Mouse (Mus musculus): ENCODE results near the gene Anxa2. TPM values are rescaled to one million over a fixed set of nuclear protein-coding genes. Genes with fewer than 3 reads are reported as not detected.

Gene Anxa2
- total and polyA plus RNA-seq, 3 experiments, result 0.13 to 0.26 TPM; not detected in 1

DNA sequence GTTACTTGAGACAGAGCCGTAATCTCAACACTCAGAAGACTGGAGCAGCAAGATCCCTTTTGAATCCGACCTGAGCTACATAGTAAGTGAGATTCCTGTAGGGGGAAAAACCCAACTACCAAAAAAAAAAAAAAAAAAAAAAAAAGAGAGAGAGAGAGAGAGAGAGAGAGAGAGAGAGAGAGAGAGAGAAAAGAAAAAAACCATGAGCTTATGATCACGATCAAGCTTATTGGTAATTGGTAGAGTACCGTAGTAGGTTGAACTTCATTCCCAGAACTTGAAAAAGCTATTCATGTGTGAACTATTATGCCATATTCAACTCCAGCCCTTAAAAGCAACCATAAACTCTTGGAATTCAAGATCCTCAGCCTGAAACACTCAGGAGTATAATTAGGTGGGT, 1.3 kb downstream of the Anxa2 start:
- Histone ChIP-seq H3K9ac (ENCODE audit: insufficient read depth, low read depth) (no peak overlapping the region), H3K4me3 (replicated peaks in 1 of 3; ENCODE audit: low read depth in 2 of 3, low read length in 2 of 3, poor library complexity in 1 of 3) (no peak overlapping the region), H3K9me3 (replicated peaks; ENCODE audit: low read length) (no peaks in the 10 kb centered on the region), H3K4me2 (ENCODE audit: insufficient read depth, low read depth, poor library complexity, severe bottlenecking) (peak overlapping the region; percentile 8; the same call in 1 of the 2 replicates), H3K36me3 (replicated peaks in 1 of 2; ENCODE audit: control insufficient read depth in 1 of 2, insufficient read depth in 1 of 2, low read length in 1 of 2) (no peaks in the 10 kb centered on the region), H3K79me2 (replicated peaks; ENCODE audit: control insufficient read depth, extremely low read depth, insufficient read depth, poor library complexity, severe bottlenecking) (no peaks in the 10 kb centered on the region), H3K27me3 (replicated peaks) (no peaks in the 10 kb centered on the region), H3K27ac (ENCODE audit: insufficient read depth, low read depth) (no peak overlapping the region), H3K4me1 (ENCODE audit: control insufficient read depth in 1 of 2, insufficient read depth in 2 of 2) (peaks cover 3 to 29% of the 10 kb centered on the region in 2 experiments; a peak in 3 of 4 replicates)
- DNase-seq (ENCODE audit: extremely low read depth), result no peak
- TF ChIP-seq ZNF384 (IDR thresholded peaks at IDR 0.05; ENCODE audit: low read depth, low read length) (peak; percentile 89), E2F4 (IDR thresholded peaks at IDR 0.05; ENCODE audit: insufficient replicate concordance, low read depth, low read length) (no peak)
- dilution Hi-C loops (cut with MboI; ENCODE audit: extremely low pct_ligation_motif_present, extremely low pct_unique_long_range_greater_than_20kb, low sequenced_read_pairs), result no loop called here
- in situ Hi-C loops (cut with MboI; ENCODE audit: low pct_ligation_motif_present, low pct_unique_long_range_greater_than_20kb, low sequenced_read_pairs), result no loop called here

DNA sequence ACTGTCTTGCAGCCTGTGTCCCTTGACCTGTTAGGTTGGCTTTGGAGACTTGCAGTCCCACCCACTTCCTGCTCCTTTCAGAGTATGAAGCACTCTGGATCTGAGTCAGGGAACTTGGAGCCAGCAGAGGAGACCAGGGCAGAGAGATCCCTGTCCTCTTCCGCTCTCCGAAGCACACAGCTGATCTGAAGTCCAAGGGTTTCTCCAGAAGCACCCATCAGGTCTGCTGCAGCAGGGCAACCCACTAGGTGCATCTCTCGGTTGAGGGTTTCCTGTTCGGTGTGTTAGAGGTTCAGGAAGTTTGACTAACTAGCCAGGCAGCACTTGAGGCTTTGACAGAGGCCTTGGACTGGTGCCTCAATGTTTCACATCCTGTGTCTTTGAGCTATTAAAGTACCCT, 2.0 kb downstream of the Anxa2 start:
- no peaks in the 10 kb centered on the region for H3K27me3 ChIP-seq (replicated peaks)
- peaks cover 3 to 29% of the 10 kb centered on the region in 2 experiments; a peak in 3 of 4 replicates for H3K4me1 ChIP-seq (ENCODE audit: control insufficient read depth in 1 of 2, insufficient read depth in 2 of 2)
- in situ Hi-C loops (cut with MboI; ENCODE audit: low pct_ligation_motif_present, low pct_unique_long_range_greater_than_20kb, low sequenced_read_pairs), result no loop called here
- peak; percentile 40 for TF ChIP-seq ZKSCAN1 (IDR thresholded peaks at IDR 0.05; ENCODE audit: borderline replicate concordance, low read depth, low read length)
- TF ChIP-seq MAZ (IDR thresholded peaks at IDR 0.05; ENCODE audit: low read depth, low read length), result no peak
- H3K9me3 ChIP-seq (replicated peaks; ENCODE audit: low read length), result no peaks in the 10 kb centered on the region
- no peaks in the 10 kb centered on the region for H3K79me2 ChIP-seq (replicated peaks; ENCODE audit: control insufficient read depth, extremely low read depth, insufficient read depth, poor library complexity, severe bottlenecking)
- no peaks in the 10 kb centered on the region for H3K36me3 ChIP-seq (replicated peaks in 1 of 2; ENCODE audit: control insufficient read depth in 1 of 2, insufficient read depth in 1 of 2, low read length in 1 of 2)
- no peak overlapping the region for H3K9ac ChIP-seq (ENCODE audit: insufficient read depth, low read depth)
- H3K4me3 ChIP-seq (replicated peaks in 1 of 3; ENCODE audit: low read depth in 2 of 3, low read length in 2 of 3, poor library complexity in 1 of 3), result no peak overlapping the region
- H3K27ac ChIP-seq (ENCODE audit: insufficient read depth, low read depth), result no peak overlapping the region
- H3K4me2 ChIP-seq (ENCODE audit: insufficient read depth, low read depth, poor library complexity, severe bottlenecking), result no peak overlapping the region
- DNase-seq (ENCODE audit: extremely low read depth), result no peak
- dilution Hi-C loops (cut with MboI; ENCODE audit: extremely low pct_ligation_motif_present, extremely low pct_unique_long_range_greater_than_20kb, low sequenced_read_pairs), result no loop called here

DNA sequence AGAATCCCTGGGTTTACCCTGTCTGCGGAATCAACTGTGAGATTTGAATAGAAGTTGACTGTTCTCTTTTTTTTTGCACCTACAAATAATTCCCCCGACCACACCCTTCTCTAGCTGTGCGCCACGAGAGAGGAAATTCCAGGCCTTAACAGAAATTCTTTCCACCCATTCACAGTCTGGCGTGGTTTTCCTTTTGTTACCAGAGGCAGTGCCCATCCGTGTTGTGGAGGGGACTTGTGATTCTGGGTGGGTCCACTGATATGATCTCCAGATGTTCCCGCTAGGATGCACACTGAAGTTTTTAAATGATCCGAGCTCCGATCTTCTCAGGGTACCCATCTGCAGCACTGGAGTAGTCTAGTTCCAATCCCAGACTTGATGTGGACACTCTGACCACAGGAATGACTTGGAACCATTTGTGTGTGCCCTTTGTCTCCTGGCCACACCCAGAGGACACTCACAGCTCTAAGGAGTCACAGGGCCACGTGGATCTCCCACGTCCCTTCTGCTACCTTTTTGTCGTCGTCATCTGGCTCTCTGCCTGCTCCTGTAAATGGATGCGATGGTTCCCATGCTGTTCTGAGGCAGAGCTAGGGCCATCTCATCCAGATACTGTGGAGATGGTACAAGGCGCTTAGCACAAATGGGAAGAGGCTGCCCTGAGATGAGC, 3.1 kb downstream of the Anxa2 start:
- H3K4me2 ChIP-seq (ENCODE audit: insufficient read depth, low read depth, poor library complexity, severe bottlenecking), result no peak overlapping the region
- peaks cover 3 to 29% of the 10 kb centered on the region in 2 experiments; a peak in 3 of 4 replicates for H3K4me1 ChIP-seq (ENCODE audit: control insufficient read depth in 1 of 2, insufficient read depth in 2 of 2)
- no peak for TF ChIP-seq MEF2A (IDR thresholded peaks at IDR 0.05; ENCODE audit: borderline replicate concordance, low read depth, low read length)
- H3K27me3 ChIP-seq (replicated peaks), result no peaks in the 10 kb centered on the region
- no peak for DNase-seq (ENCODE audit: extremely low read depth)
- H3K4me3 ChIP-seq (replicated peaks in 1 of 3; ENCODE audit: low read depth in 2 of 3, low read length in 2 of 3, poor library complexity in 1 of 3), result no peak overlapping the region
- in situ Hi-C loops (cut with MboI; ENCODE audit: low pct_ligation_motif_present, low pct_unique_long_range_greater_than_20kb, low sequenced_read_pairs), result no loop called here
- H3K9ac ChIP-seq (ENCODE audit: insufficient read depth, low read depth), result no peak overlapping the region
- H3K36me3 ChIP-seq (replicated peaks in 1 of 2; ENCODE audit: control insufficient read depth in 1 of 2, insufficient read depth in 1 of 2, low read length in 1 of 2), result no peaks in the 10 kb centered on the region
- H3K27ac ChIP-seq (ENCODE audit: insufficient read depth, low read depth), result no peak overlapping the region
- no peaks in the 10 kb centered on the region for H3K9me3 ChIP-seq (replicated peaks; ENCODE audit: low read length)
- no peaks in the 10 kb centered on the region for H3K79me2 ChIP-seq (replicated peaks; ENCODE audit: control insufficient read depth, extremely low read depth, insufficient read depth, poor library complexity, severe bottlenecking)
- dilution Hi-C loops (cut with MboI; ENCODE audit: extremely low pct_ligation_motif_present, extremely low pct_unique_long_range_greater_than_20kb, low sequenced_read_pairs), result no loop called here

Measured in CH12.LX (cell line).